Mouse (Mus musculus) midbrain, embryonic 13.5 days (tissue): ENCODE data around the gene Astl. TPM values are rescaled to one million over a fixed set of nuclear protein-coding genes. Genes with fewer than 3 reads are reported as not detected.

Experiments used
- ATAC-seq: fragments of 200-750 bp; cut with Nextera tagmentation; 2 replicates; pipeline ENCODE4 v1.8.0; 2017; ENCODE audit warnings: mild to moderate bottlenecking, moderate TSS enrichment, moderate library complexity
- H3K27ac ChIP-seq: fragments of 300-500 bp; sonication (generic); 2 replicates; pipeline ENCODE4 v1.5.1; 2015; ENCODE audit warnings: inconsistent platforms, mild to moderate bottlenecking, moderate library complexity
- H3K27me3 ChIP-seq: fragments of 300-500 bp; sonication (generic); 2 replicates; pipeline ENCODE4 v1.6.1; 2015; ENCODE audit warnings: mild to moderate bottlenecking, inconsistent platforms
- H3K36me3 ChIP-seq: fragments of 300-500 bp; sonication (generic); 2 replicates; pipeline ENCODE4 v1.6.1; 2015; ENCODE audit warnings: mild to moderate bottlenecking, inconsistent platforms
- H3K4me1 ChIP-seq: fragments of 300-500 bp; sonication (generic); replicated peaks from 2 replicates; pipeline ENCODE4 v1.6.1; 2015; ENCODE audit warnings: inconsistent platforms
- H3K4me2 ChIP-seq: fragments of 300-500 bp; sonication (generic); replicated peaks from 2 replicates; pipeline ENCODE4 v1.6.1; 2015; ENCODE audit warnings: moderate library complexity, mild to moderate bottlenecking, inconsistent platforms
- H3K4me3 ChIP-seq: fragments of 300-500 bp; sonication (generic); replicated peaks from 2 replicates; pipeline ENCODE4 v1.5.1; 2015; ENCODE audit warnings: mild to moderate bottlenecking, inconsistent platforms
- H3K9ac ChIP-seq: fragments of 300-500 bp; sonication (generic); replicated peaks from 2 replicates; pipeline ENCODE4 v1.6.1; 2015; ENCODE audit warnings: mild to moderate bottlenecking, inconsistent platforms
- H3K9me3 ChIP-seq: fragments of 300-500 bp; sonication (generic); 2 replicates; pipeline ENCODE4 v1.6.1; 2016; ENCODE audit warnings: mild to moderate bottlenecking, inconsistent platforms
- WGBS: fragments of 180-500 bp; shearing (Covaris S2); methylation state at CpG from one replicate; pipeline ENCODE4 v1.1.7; 2015; 5-methylcytosine and 5-hydroxymethylcytosine counted together
- polyA plus RNA-seq: library from polyadenylated mRNA; unstranded; fragments of >200 nt; fragmentation: Nextera tagmentation; extraction: Ambion mirVana; gene quantifications from 2 replicates; pipeline ENCODE4 v1.2.1, GENCODE M21; 2015

Astl gene
- polyA plus RNA-seq, 1 experiment from 2014 or later = not detected

DNA sequence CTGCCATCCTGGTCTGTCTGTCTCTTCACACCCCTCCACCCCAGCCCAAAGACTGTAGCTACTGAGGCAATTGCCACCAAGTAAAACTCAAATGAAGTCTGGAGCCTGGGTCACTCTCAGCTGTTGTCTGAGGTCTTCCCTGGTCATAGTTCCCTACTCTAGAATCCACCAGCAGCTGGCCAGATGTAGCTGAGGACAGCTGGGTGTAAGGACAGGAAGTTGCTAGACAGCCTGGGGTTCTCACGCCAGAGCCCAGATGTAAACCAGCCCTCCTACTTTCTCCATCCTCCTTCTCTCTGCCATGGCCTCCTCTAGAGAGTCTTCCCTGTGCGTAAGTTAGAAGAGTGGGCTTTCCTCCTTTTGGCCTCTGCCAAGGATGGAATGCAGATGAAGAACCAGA is 49.1 kb downstream of the Astl start:
- Histone ChIP-seq H3K36me3 (no peaks in the 10 kb centered on the region), H3K4me2 (no peak overlapping the region), H3K4me1 (no peaks in the 10 kb centered on the region), H3K9ac (no peak overlapping the region), H3K27me3 (no peaks in the 10 kb centered on the region), H3K9me3 (no peaks in the 10 kb centered on the region), H3K27ac (no peak overlapping the region), H3K4me3 (no peak overlapping the region)
- no peak for ATAC-seq
- WGBS = 83% methylated on average over 2 of the region's 2 CpGs

GRCm38 (mm10) chr2:127390352-127390751 is 51.9 kb downstream of the Astl start:
- Histone ChIP-seq H3K4me3 (no peak overlapping the region), H3K36me3 (no peaks in the 10 kb centered on the region), H3K9ac (no peak overlapping the region), H3K9me3 (no peaks in the 10 kb centered on the region), H3K27me3 (no peaks in the 10 kb centered on the region), H3K27ac (no peak overlapping the region), H3K4me2 (no peak overlapping the region), H3K4me1 (no peaks in the 10 kb centered on the region)
- WGBS = 88% methylated on average over 3 of the region's 3 CpGs
- no peak for ATAC-seq

DNA sequence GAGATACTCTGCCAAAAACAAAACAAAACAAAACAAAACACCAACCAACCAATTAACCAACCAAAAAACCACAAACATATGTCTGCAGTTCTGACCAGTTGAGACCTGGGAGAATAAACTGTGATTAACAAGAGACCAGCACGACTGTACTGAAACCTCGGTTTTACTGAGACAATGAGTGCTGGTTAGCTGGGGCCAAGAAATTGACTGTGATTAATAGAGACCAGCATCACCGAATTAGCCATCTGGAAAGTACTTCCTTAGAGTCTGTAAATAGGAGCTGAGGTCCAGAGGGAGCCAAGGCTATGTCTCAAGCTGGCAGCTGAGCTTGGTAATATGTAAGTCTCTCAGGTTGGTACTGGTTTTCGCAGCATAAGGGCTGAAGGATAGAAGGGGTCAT is 52.4 kb downstream of the Astl start:
- H3K4me3 ChIP-seq = no peak overlapping the region
- no peaks in the 10 kb centered on the region for H3K36me3 ChIP-seq
- no peak overlapping the region for H3K4me2 ChIP-seq
- no peaks in the 10 kb centered on the region for H3K27me3 ChIP-seq
- H3K27ac ChIP-seq = no peak overlapping the region
- H3K9ac ChIP-seq = no peak overlapping the region
- no peak for ATAC-seq
- H3K9me3 ChIP-seq = no peaks in the 10 kb centered on the region
- H3K4me1 ChIP-seq = no peaks in the 10 kb centered on the region
- 80% methylated on average over 4 of the region's 4 CpGs for WGBS

- 71% methylated on average over 3 of the region's 3 CpGs for WGBS
- no peak overlapping the region for H3K9ac ChIP-seq
- H3K27ac ChIP-seq = no peak overlapping the region
- no peaks in the 10 kb centered on the region for H3K4me1 ChIP-seq
- no peak overlapping the region for H3K4me3 ChIP-seq
- no peaks in the 10 kb centered on the region for H3K9me3 ChIP-seq
- H3K27me3 ChIP-seq = no peaks in the 10 kb centered on the region
- H3K36me3 ChIP-seq = no peaks in the 10 kb centered on the region
- no peak for ATAC-seq
- H3K4me2 ChIP-seq = no peak overlapping the region
Measured at GRCm38 (mm10) chr2:127391323-127391722, 52.9 kb downstream of the Astl start.

GRCm38 (mm10) chr2:127394606-127395161 is 56.2 kb downstream of the Astl start:
- no peaks in the 10 kb centered on the region for H3K36me3 ChIP-seq

GRCm38 (mm10) chr2:127398738-127399137 is 60.3 kb downstream of the Astl start:
- Histone ChIP-seq H3K9me3 (no peaks in the 10 kb centered on the region), H3K4me3 (no peak overlapping the region), H3K27me3 (no peaks in the 10 kb centered on the region), H3K36me3 (no peaks in the 10 kb centered on the region), H3K4me2 (no peak overlapping the region), H3K27ac (no peak overlapping the region), H3K9ac (no peak overlapping the region), H3K4me1 (no peaks in the 10 kb centered on the region)
- ATAC-seq = no peak
- 94% methylated on average over 7 of the region's 7 CpGs for WGBS

More at GRCm38 (mm10) chr2:127394606-127395161, 56.2 kb downstream of the Astl start:
- Histone ChIP-seq H3K27ac (no peak overlapping the region), H3K4me1 (no peaks in the 10 kb centered on the region), H3K4me3 (no peak overlapping the region), H3K9me3 (no peaks in the 10 kb centered on the region), H3K9ac (no peak overlapping the region), H3K4me2 (no peak overlapping the region), H3K27me3 (no peaks in the 10 kb centered on the region)
- 88% methylated on average over 5 of the region's 5 CpGs for WGBS
- ATAC-seq = no peak

Other genes starting within 250 kb of the Astl start
- gene Ncaph, start 204.7 kb upstream of the Astl start, polyA plus RNA-seq = 35.5 and 35.8 TPM in 2 replicates
- gene Itpripl1, start 195.2 kb upstream of the Astl start, polyA plus RNA-seq = 8.7 TPM in 2 replicates
- 1.7 and 1.8 TPM in 2 replicates for gene 1810024B03Rik, start 130.4 kb upstream of the Astl start, polyA plus RNA-seq
- gene Snrnp200, start 130.3 kb upstream of the Astl start, polyA plus RNA-seq = 62.3 and 62.7 TPM in 2 replicates
- 64.0 and 68.4 TPM in 2 replicates for gene Ciao1, start 90.8 kb upstream of the Astl start, polyA plus RNA-seq
- 43.9 and 44.6 TPM in 2 replicates for gene Tmem127, start 90.7 kb upstream of the Astl start, polyA plus RNA-seq
- gene Stard7, start 68.4 kb upstream of the Astl start, polyA plus RNA-seq = 77.9 and 83.5 TPM in 2 replicates
- gene Dusp2, start 2.5 kb upstream of the Astl start, polyA plus RNA-seq = 4.3 and 4.4 TPM in 2 replicates
- 0.12 and 0.15 TPM in 2 replicates for gene Adra2b, start 24.6 kb downstream of the Astl start, polyA plus RNA-seq
- gene Gpat2, start 86.6 kb downstream of the Astl start, polyA plus RNA-seq = 0.13 and 0.22 TPM in 2 replicates
- 36.1 and 37.6 TPM in 2 replicates for gene Fahd2a, start 105.9 kb downstream of the Astl start, polyA plus RNA-seq
- gene Kcnip3, start 183.5 kb downstream of the Astl start, polyA plus RNA-seq = 4.5 and 5.5 TPM in 2 replicates
- gene Prom2, start 202.8 kb downstream of the Astl start, polyA plus RNA-seq = not detected in 2 replicates
- 7.9 and 9.8 TPM in 2 replicates for gene Zfp661, start 248.5 kb downstream of the Astl start, polyA plus RNA-seq
- gene Mrps5, start 248.6 kb downstream of the Astl start, polyA plus RNA-seq = 156 and 172 TPM in 2 replicates